Comparison of ENCODE assay signal across 18 mouse cellular contexts in the genomic region with DNA sequence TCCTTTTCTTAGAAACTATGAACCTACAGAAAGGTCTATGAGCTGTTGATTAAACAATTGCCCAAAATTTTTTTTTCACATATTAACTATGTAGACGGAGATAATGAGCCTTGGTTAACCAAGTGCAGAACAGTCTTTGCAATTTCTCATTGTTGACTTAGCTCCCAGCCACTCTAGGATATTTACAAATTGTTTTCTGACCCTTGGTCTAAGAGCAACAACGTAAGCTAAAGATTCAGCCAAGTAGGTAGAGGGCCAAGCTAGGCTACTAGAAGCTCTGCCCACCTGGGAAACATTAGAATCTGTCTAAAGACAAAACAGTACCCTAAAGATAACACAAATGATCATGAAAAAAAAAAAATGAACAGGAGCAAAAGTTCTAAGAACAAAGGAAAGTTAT.
"Had no signal": no experiment of that assay in that cellular context is flagged by ENCODE, and none has a peak within 500 bp of the region (broad histone marks: within the 10 kb centered on the region; RNA-seq: fewer than 3 reads in every experiment).

No protein-coding gene starts in this region.

- H3K36me3 ChIP-seq: midbrain, embryonic 10.5 days; midbrain, embryonic 12.5 days; neural tube, embryonic 13.5 days; neural tube, embryonic 15.5 days had no signal

- DNase-seq: lung, embryonic 14.5 days; lung, postnatal 10 days; lung, postnatal 4 days; midbrain, embryonic 14.5 days; retina, postnatal 1 day; right cerebral cortex, adult 18-20 months; right cerebral cortex, postnatal 25 days; right cerebral cortex, postnatal 4 days; spleen, adult 18-20 months; thymus, adult 18-20 months; thymus, postnatal 14 days; thymus, postnatal 36 days had no signal

- H3K4me2 ChIP-seq: lung, embryonic 14.5 days; midbrain, embryonic 12.5 days; neural tube, embryonic 13.5 days; neural tube, embryonic 15.5 days had no signal

- H3K27me3 ChIP-seq: midbrain, embryonic 12.5 days; neural tube, embryonic 13.5 days; neural tube, embryonic 15.5 days had no signal

- H3K4me1 ChIP-seq: midbrain, embryonic 10.5 days; midbrain, embryonic 12.5 days; neural tube, embryonic 13.5 days; neural tube, embryonic 15.5 days had no signal

- H3K9ac ChIP-seq: lung, embryonic 14.5 days; midbrain, embryonic 12.5 days; neural tube, embryonic 13.5 days; neural tube, embryonic 15.5 days had no signal

- H3K9me3 ChIP-seq: midbrain, embryonic 10.5 days; midbrain, embryonic 12.5 days; neural tube, embryonic 13.5 days; neural tube, embryonic 15.5 days had no signal

- ATAC-seq: midbrain, embryonic 16.5 days had no signal

- H3K27ac ChIP-seq: midbrain, embryonic 10.5 days; midbrain, embryonic 12.5 days; neural tube, embryonic 13.5 days; neural tube, embryonic 15.5 days had no signal

- H3K4me3 ChIP-seq: midbrain, embryonic 10.5 days; midbrain, embryonic 12.5 days; myocyte; neural tube, embryonic 13.5 days; neural tube, embryonic 15.5 days had no signal
